Mouse (Mus musculus) NIH3T3 (cell line): ENCODE measurements around the gene Sgsm3.
"Not testable (repeated sequence)": the region's sequence is repeated elsewhere in the genome, so short reads cannot be mapped to it uniquely, and the experiment has no call there.

Source experiments
- DNase-seq: peaks from one replicate; pipeline ENCODE4 v3.0.0-alpha.2; 2012; ENCODE audit warnings: low read depth

Sgsm3 gene

GRCm38 (mm10) chr15:80977620-80978334, at the start of gene Sgsm3:
Gene Sgsm3 (plus strand): TSS chr15:80977765.
- peak; percentile 92 for DNase-seq

GRCm38 (mm10) chr15:80928811-80929355, 48.7 kb upstream of the Sgsm3 start:
- no peak for DNase-seq

- DNase-seq, result no peak
These were observed 47.5 kb upstream of the Sgsm3 start for GRCm38 (mm10) chr15:80930048-80930571.

GRCm38 (mm10) chr15:80930676-80931320, 46.8 kb upstream of the Sgsm3 start:
- not testable (repeated sequence) for DNase-seq

GRCm38 (mm10) chr15:80931345-80931960, 46.1 kb upstream of the Sgsm3 start:
- DNase-seq, result no peak

- DNase-seq, result no peak
These were observed 42.7 kb upstream of the Sgsm3 start for GRCm38 (mm10) chr15:80934841-80935240.

GRCm38 (mm10) chr15:80936686-80937085, 40.9 kb upstream of the Sgsm3 start:
- DNase-seq, result peak; percentile 48

DNA sequence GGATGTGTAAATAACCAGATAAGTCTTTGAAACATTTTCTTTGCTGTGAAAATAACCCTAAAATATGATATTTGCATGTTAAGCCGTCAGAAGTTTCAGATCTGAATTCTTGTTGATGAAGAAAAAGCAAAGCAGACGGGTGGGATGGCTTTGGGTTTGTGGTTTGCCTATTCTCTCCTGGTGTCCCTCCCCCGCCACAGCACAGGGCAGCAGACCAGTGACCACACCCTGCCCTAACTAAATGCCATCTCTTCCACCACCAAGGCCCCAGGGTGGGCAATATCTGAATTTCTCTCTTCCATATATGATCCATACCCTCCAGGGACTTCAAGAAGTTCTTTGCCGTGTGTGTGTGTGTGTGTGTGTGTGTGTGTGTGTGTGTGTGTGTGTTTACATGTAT, 39.0 kb upstream of the Sgsm3 start:
- no peak for DNase-seq

GRCm38 (mm10) chr15:80939401-80939800, 38.2 kb upstream of the Sgsm3 start:
- no peak for DNase-seq

DNA sequence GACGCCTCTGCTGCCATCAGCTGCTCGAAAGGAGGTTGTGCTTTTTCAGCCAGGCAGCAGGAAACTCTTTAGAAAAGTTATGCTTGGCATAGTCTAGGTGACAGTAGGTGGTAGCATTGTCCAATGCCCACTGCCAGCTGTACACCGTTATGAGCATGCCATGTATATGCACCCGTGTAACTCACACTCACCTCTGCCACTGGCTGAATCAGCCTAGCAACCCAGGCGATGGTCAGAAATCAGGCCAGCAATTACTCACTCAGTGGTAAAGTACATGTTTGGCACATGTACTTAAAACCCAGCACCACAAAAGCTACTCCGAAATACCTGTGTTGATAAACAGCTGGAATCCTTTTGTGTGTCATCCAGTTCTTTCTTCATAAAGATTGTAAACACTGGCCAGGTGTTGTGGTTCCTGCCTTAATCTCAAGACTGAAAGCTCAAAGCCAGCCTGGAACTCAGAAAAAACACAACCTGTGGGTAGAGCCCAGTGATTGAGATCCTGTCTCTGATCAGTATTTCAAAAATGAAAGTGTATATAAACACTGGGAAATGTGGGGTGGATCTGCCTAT, 36.0 kb upstream of the Sgsm3 start:
- DNase-seq, result peak; percentile 19

- DNase-seq, result peak; percentile 59
These were observed 31.7 kb upstream of the Sgsm3 start for GRCm38 (mm10) chr15:80945851-80946250.

- peak; percentile 94 for DNase-seq
These were observed 29.1 kb upstream of the Sgsm3 start, which contains the start of gene Adsl for GRCm38 (mm10) chr15:80948145-80949135. Gene Adsl (plus strand): TSS chr15:80948490.

- DNase-seq, result no peak
These were observed 28.1 kb upstream of the Sgsm3 start for GRCm38 (mm10) chr15:80949431-80949830.

DNA sequence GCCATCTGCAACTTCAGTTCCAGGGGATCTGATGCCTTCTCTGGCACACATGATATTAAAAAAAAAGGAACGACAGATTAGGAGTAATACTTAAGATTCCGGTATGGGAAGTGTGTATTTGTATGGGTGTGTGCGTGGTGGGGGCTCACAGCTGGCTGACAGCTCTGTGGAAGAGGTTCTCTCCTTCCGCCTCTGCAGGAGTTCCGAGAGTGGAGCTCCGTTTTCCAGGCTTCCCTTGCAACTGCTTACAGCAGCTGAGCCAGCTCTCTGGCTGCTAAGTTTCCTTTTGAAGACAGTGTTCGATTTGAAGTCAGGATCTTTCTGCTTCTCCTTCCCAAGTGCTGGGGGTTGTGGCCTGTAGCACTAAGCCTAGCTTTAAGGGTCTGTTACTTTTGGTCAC, 27.5 kb upstream of the Sgsm3 start:
- DNase-seq, result no peak

- no peak for DNase-seq
These were observed 23.6 kb upstream of the Sgsm3 start for GRCm38 (mm10) chr15:80953971-80954370.

DNA sequence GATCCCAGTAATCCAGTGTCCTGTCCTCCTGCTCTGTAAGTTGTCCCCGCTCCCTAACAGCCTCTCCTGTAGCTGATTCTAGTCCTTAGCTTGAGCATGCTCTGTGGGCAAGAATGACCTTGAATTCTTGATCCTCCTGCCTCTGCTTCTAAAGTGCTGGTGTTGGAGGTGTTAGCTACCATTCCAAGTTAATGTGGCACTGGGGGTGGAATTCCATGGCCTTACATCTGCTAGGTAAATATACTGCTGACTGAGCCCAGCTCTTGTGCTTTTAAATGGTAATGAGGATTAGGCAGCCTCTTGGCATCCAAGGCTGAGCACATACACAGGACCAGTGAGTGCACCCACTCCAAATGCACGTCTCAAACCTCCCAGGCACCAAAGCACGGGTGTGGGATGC, 22.7 kb upstream of the Sgsm3 start:
- DNase-seq, result no peak

DNA sequence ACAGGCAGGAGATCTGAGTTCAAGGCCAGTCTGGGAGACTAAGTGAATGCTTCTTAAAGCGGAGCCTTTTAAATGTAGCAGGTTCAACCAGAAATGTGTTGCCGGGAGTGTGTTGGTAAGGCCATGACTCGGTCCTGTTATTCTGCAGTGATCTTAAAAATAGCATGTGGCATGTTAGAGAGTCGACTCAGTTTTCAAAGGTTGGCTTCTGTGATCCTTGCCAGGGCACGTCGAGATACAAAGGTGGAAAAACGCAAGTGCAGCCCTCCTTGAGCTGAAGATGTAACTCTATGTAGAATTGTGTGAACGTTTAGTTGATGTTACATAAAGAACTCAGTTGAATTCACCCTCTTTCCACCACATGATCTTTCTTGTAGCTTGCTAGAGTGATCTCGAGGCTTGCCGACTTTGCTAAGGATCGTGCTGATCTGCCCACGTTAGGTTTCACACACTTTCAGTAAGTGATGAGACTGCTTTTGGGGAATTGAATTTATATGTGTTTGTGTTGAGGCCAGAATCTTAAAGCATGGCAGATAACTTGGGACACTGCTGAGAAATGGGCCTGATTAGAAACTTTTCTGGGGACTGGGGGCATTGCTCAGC, 21.6 kb upstream of the Sgsm3 start:
- no peak for DNase-seq

- DNase-seq, result no peak
These were observed 8.2 kb upstream of the Sgsm3 start for GRCm38 (mm10) chr15:80969371-80969770.

GRCm38 (mm10) chr15:80974311-80974710, 3.3 kb upstream of the Sgsm3 start:
- no peak for DNase-seq

DNA sequence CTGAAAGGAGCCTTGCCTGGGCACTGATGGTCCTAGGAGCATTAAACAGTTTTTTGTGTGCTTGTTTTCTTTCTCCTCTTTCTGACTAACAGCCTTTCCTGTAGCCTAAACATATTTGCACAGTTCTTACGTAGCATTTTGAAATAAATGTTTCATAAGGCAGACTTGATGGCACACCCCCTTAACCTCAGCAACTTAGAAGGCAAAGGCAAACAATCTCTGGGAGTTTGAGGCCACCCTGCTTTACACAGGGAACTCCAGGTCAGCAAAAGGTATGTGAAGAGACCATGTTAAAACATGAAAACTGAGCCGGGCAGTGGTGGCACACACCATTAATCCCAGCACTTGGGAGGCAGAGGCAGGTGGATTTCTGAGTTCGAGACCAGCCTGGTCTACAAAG, 1.9 kb upstream of the Sgsm3 start:
- no peak for DNase-seq

DNA sequence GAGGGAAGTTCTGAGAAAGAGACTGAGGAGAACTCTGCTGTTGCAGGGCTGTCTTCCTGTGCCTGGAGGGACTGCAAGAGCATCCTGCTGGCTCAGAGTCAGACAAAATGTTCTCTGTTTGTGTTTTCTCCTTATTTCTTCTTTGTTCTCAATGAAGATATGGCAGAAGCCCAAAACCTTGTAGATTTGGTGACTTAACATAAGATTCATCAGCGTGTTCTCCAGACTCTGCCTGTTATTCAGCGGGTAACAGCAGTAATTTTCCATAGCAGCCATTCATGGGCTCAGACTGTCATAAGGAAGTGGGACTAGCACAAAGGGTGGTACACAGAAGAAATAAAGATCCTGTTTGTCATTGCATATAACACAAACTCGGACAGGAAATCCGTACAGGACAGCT, 2.0 kb downstream of the Sgsm3 start:
- DNase-seq, result peak; percentile 11
